Mouse (Mus musculus) T-cell, adult 2 months (primary cell): ENCODE measurements at regions not wholly inside any gene's neighbourhood (a gene's known extent, or its start where the extent isn't known, plus 50 kb on each side); places are given as distances from the start of the nearest gene placed in this dataset.
"Not testable (repeated sequence)": the region's sequence is repeated elsewhere in the genome, so short reads cannot be mapped to it uniquely, and the experiment has no call there.

Experiments used
- DNase-seq: peaks from one replicate; pipeline ENCODE4 v3.0.0; 2022; ENCODE audit warnings: low spot score

DNA sequence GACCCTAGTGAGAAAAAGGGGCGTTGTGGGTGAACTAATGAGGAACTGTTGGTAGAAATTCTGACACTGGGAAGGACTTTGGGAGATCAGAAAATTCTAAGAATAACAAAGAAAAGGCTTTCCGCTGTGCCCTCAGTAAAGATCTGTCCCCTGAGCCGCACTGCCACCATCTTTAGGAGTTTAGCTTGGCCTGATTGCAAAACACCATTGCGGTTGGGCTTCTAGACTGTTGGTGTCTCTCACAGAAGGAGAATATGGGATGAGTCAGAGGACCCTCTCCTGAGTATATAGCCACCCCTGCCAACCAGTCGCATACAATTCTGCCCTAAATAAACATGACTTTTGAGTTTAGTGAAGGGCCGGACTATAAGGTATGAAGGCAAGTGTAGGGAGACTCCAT lies 147.5 kb upstream of the Nrip1 start:
- no peak for DNase-seq

DNA sequence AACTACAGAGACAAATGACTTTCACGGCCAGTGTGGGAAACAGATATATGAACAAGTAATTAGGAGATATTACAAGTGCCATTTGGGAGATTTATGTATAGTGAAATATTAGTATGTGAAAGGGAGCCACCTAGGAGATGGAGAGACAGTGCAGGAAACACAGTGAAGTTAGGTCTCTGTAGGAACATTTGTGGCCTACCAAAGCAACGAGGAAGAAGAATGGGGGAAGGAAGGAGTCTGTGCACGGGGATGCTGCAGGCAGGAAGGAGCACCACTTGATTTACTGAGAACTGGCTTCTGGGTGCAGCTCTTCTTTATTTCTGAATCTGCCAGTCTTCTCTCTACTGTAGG lies 147.0 kb upstream of the Nrip1 start:
- DNase-seq, result no peak

DNA sequence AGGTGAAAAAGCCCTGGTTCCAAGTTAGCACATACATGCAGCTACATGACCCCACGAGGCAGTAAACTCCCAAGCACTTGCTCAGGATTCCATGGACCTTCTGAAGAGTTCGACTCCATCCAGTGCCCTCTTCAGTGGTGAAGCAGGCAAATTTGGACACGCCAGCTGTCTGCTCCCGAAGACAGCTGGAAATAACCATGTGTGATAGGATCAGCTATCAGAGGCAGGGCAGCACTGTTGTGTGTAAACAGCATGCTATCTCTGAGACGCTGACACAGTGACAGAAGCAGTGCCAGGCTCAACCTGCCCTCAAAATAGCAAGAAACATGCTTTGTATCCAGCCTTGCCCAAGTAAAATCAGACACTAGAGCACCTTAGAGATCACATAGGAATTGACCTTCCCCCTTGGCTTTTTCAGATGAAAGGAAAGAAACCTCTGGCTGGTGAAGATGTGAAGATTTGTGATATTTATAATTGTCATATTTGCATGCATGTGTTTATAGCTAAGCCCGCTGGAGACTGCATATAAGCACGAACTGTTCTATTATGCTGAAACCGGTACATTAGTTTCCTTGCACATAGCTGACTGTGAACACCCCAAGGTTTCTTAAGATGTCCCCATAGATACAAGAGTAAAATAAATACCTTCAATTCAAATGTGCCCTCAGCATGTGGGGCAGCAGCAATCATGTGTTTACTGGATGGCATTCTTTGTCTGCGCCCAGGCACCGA lies 146.4 kb upstream of the Nrip1 start:
- no peak for DNase-seq

GRCm38 (mm10) chr16:76510861-76511260 lies 137.2 kb upstream of the Nrip1 start:
- no peak for DNase-seq

DNA sequence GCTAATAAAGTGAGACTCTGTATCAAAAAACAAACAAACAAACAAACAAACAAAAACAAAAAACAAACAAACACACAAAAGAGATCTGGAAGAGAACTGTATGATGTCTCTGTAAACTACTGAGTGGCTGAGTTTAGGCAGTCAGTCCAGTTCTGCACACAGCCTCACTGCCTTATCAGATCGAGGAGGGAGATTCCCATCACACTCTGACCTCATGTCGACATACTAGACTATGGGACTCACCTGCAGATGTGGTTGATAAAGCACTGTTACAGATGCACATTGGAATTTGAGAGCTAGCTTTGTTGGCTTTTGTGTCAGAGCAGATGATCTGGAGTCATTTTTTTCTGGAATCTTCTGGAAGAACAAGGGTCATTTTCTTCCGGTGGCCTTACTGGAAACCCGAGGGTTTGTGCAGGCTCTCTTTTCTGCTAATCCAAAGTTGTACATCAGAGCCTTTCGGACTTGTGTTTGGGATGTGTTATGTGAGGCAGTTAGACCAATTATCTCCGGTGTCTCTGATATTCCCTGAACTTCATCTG lies 135.6 kb upstream of the Nrip1 start:
- no peak for DNase-seq

- no peak for DNase-seq
These were observed 133.6 kb upstream of the Nrip1 start for GRCm38 (mm10) chr16:76507191-76507746.

DNA sequence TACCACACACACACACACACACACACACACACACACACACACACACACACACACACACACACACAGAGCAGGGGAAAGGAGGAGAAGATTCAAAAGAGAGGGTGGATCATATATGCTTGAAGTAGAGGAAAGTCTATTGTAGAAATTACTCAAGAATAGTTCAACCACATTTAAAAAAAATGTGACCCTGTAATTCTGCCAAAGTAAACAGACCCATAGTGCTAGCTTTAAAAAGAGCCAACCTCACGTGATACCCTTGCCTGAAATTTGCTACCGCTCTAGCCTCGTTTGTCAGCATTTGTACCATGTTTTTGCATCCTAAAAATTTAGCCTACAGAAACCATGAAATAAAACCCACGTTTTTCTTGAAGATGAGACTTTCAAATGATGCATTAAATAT lies 132.6 kb upstream of the Nrip1 start:
- DNase-seq, result no peak

DNA sequence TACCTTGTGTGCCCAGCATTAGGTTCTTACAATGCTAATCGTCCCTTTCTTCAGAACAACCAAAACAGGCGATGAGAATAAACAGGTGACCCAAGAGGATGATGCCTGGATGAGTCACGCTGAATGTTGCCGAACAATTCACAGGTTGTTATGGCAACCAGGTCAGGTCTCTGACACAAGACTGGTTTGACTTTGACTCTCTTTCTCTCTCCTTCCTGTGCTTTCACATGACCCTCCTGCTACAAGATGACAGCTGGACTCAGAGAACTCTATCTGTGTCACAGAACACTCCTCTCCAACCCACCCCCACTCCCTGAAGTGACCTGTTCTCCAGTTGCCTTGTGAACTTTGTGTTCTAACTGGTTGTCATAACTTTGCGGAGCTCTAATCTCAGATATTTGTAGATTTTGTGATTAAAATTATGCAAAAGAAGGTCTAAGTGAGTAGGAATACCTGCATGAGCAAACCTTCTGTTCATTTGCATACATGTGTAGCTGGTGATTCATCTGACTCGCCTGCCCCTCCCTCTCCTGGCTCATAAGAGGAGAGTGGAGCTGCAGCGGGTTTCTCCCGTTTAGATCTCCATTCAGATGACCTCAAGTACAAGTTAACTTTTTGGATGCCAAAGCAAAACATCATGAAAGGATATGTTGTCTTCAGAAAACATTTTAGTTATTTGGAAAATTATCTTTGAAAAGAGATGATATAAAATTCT lies 126.2 kb upstream of the Nrip1 start:
- DNase-seq, result peak; percentile 14

DNA sequence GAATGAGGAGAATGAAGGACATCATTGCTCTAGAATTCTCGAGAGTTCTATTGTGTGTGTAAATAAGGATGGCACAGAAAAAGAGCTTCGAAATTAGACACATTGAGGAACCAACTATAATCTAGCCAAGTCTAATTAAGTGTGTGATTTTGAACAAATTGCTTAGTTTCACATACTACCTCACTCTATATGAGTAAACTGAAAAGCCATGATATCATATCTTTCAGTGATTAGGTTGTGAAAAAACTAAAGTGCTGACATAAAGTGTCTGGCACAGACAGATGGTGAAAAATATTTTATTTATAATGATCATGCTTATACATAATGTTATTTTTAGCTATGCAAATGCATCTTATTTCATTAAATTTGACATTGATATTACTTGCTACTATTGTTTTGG lies 124.6 kb upstream of the Nrip1 start:
- DNase-seq, result no peak

- no peak for DNase-seq
These were observed 123.6 kb upstream of the Nrip1 start for GRCm38 (mm10) chr16:76497041-76497808.

- no peak for DNase-seq
These were observed 109.8 kb upstream of the Nrip1 start for GRCm38 (mm10) chr16:76483419-76483818.

GRCm38 (mm10) chr16:76481966-76482365 lies 108.3 kb upstream of the Nrip1 start:
- no peak for DNase-seq

GRCm38 (mm10) chr16:76477474-76477873 lies 103.8 kb upstream of the Nrip1 start:
- DNase-seq, result no peak

- DNase-seq, result no peak
These were observed 100.9 kb upstream of the Nrip1 start for GRCm38 (mm10) chr16:76474481-76474880.

- DNase-seq, result no peak
These were observed 98.8 kb upstream of the Nrip1 start for GRCm38 (mm10) chr16:76472386-76472785.

GRCm38 (mm10) chr16:76471081-76471480 lies 97.5 kb upstream of the Nrip1 start:
- no peak for DNase-seq

DNA sequence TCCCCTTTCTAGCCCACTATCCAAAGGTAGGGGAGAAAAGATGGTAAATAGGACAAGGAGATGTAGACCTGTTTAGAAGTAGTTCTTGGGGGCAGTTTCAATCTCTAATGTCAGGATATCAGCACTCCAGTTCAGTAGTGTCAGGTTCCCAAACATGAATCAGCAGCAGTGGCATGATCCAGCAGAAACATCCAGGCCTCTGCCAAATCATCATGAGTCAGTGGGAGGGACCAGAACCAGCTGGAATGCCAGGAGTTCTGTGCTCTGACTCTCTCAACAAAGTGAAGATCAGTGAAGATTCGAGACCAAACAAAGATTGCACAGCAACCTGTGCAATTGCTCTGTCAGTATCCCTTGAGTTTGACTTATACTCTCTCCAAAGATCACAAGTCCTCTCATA lies 85.9 kb upstream of the Nrip1 start:
- no peak for DNase-seq

- DNase-seq, result not testable (repeated sequence)
These were observed 82.6 kb upstream of the Nrip1 start for GRCm38 (mm10) chr16:76456300-76456599.

- DNase-seq, result no peak
These were observed 82.1 kb upstream of the Nrip1 start for GRCm38 (mm10) chr16:76455499-76456299.

GRCm38 (mm10) chr16:76454741-76455465 lies 81.3 kb upstream of the Nrip1 start:
- DNase-seq, result no peak
